Mouse (Mus musculus) embryonic facial prominence, embryonic 13.5 days (tissue): ENCODE measurements around the gene Spryd7. TPM values are rescaled to one million over a fixed set of nuclear protein-coding genes. Genes with fewer than 3 reads are reported as not detected.

ENCODE experiments used
- ATAC-seq: fragments of 200-750 bp; cut with Nextera tagmentation; 2 replicates; pipeline ENCODE4 v1.8.0; 2017; ENCODE audit warnings: low read depth; ENCODE audit not compliant: insufficient number of reproducible peaks, insufficient read depth, low FRiP score, low TSS enrichment
- H3K27ac ChIP-seq: fragments of 300-500 bp; sonication (generic); 2 replicates; pipeline ENCODE4 v1.5.1; 2015; ENCODE audit warnings: moderate library complexity, mild to moderate bottlenecking, inconsistent platforms
- H3K27me3 ChIP-seq: fragments of 300-500 bp; sonication (generic); 2 replicates; pipeline ENCODE4 v1.6.1; 2015; ENCODE audit warnings: mild to moderate bottlenecking, inconsistent platforms
- H3K36me3 ChIP-seq: fragments of 300-500 bp; sonication (generic); 2 replicates; pipeline ENCODE4 v1.6.1; 2015; ENCODE audit warnings: mild to moderate bottlenecking, inconsistent platforms
- H3K4me1 ChIP-seq: fragments of 300-500 bp; sonication (generic); 2 replicates; pipeline ENCODE4 v1.6.1; 2015; ENCODE audit warnings: inconsistent platforms
- H3K4me2 ChIP-seq: fragments of 300-500 bp; sonication (generic); 2 replicates; pipeline ENCODE4 v1.6.1; 2015; ENCODE audit warnings: moderate library complexity, mild to moderate bottlenecking, inconsistent platforms
- H3K4me3 ChIP-seq: fragments of 300-500 bp; sonication (generic); 2 replicates; pipeline ENCODE4 v1.5.1; 2015; ENCODE audit warnings: mild to moderate bottlenecking, inconsistent platforms
- H3K9ac ChIP-seq: fragments of 300-500 bp; sonication (generic); 2 replicates; pipeline ENCODE4 v1.6.1; 2015; ENCODE audit warnings: mild to moderate bottlenecking, inconsistent platforms
- H3K9me3 ChIP-seq: fragments of 300-500 bp; sonication (generic); 2 replicates; pipeline ENCODE4 v1.6.1; 2016; ENCODE audit warnings: inconsistent platforms
- WGBS: fragments of 180-500 bp; shearing (Covaris S2); methylation state at CpG from one replicate; pipeline ENCODE4 v1.1.7; 2015; ENCODE audit warnings: mixed read lengths; 5-methylcytosine and 5-hydroxymethylcytosine counted together
- polyA plus RNA-seq: library from polyadenylated mRNA; unstranded; fragments of >200 nt; fragmentation: Nextera tagmentation; extraction: Ambion mirVana; gene quantifications from 2 replicates; pipeline ENCODE4 v1.2.1, GENCODE M21; 2015

Spryd7 gene
- polyA plus RNA-seq, 1 experiment from 2014 or later: 16.1 TPM

DNA sequence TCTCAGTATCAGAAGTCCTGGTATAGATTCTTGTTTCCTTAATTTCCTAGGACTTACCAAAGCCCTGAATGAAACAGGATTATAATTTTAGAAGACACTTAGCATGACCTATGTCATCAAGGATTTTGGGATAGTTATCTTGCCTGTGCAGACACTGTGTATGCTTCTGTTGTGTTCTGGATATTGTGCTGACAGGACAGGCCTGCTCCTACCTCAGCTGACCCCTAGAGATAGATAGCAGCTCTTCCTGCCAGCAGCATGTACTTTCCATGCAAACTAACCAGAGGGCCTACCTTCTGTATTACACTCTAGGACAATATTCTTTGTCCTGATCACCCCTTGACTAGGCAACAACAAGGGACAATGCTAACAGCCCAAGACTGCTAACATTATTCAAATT, 25.7 kb downstream of the Spryd7 start:
- Histone ChIP-seq H3K27me3 (no peaks in the 10 kb centered on the region), H3K4me2 (no peak overlapping the region), H3K4me1 (no peaks in the 10 kb centered on the region), H3K27ac (no peak overlapping the region), H3K36me3 (peaks cover 14% of the 10 kb centered on the region; the same call in 1 of the 2 replicates), H3K9me3 (no peaks in the 10 kb centered on the region), H3K9ac (no peak overlapping the region), H3K4me3 (no peak overlapping the region)
- no peak for ATAC-seq

DNA sequence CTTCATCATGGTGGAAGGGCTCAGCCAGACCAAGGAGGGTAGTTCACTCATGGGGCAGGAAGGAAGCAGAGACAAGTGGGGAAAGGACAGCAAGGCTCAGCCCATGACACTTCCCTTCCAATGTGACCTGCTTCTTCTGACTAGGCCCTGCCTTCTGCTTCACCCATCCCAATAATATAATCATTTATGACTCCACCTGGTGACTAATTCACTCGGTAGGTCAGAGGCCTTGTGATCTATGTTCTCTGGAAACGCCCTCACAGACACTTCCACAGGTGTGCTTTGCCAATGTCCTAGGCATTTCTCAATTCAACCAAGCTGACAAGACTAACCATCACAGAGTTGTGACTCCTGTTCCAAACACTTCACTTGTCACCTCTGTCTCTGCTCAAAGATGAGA, 26.3 kb downstream of the Spryd7 start:
- no peaks in the 10 kb centered on the region for H3K4me1 ChIP-seq
- no peak overlapping the region for H3K4me2 ChIP-seq
- H3K27ac ChIP-seq: no peak overlapping the region
- no peak overlapping the region for H3K9ac ChIP-seq
- ATAC-seq: no peak
- no peaks in the 10 kb centered on the region for H3K9me3 ChIP-seq
- H3K36me3 ChIP-seq: peaks cover 9% of the 10 kb centered on the region; the same call in 1 of the 2 replicates
- no peaks in the 10 kb centered on the region for H3K27me3 ChIP-seq
- H3K4me3 ChIP-seq: no peak overlapping the region
- 88% methylated on average over 2 of the region's 2 CpGs for WGBS

DNA sequence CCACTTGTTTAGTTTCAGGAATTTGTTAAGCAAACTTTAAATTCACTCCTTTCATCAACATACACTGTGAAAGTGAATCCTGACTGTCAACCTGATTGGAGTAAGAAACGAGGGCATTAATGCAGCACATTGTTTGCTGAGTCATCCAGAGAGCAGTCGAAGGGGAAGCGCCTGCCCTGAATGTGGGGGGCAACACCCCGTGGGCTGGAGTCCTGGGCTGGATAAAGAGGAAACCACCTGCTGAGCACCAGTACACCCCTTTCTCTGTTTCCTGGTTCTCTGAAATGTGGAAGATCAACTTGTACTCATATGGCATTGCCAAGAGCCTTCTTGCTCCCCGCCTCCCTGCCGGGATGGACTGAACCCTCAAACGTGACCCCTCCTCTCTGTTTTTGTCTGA, 27.2 kb downstream of the Spryd7 start:
- ATAC-seq: no peak
- WGBS: 80% methylated on average over 7 of the region's 7 CpGs
- H3K9me3 ChIP-seq: no peaks in the 10 kb centered on the region

DNA sequence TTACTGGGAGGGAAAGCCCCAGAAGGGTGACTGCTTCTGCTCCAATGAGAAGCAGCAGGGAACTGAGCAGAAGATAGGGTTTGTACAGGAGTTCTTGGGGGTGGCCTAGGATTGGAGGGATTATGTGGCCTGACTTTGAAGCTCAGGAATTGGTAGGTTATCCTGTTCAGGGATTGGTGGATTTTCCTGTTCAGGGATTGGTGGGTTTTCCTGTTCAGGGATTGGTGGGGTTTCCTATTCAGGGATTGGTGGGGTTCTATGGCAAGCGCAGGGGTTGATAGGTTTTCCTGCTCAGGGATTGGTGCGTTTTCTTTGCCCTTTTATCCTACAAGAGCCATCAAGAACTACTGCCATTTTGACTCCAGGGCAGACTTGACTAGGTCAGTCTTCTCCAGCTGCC, 30.7 kb downstream of the Spryd7 start:
- no peak for ATAC-seq
- Histone ChIP-seq H3K27me3 (no peaks in the 10 kb centered on the region), H3K36me3 (no peaks in the 10 kb centered on the region), H3K4me3 (no peak overlapping the region), H3K9ac (no peak overlapping the region), H3K4me2 (no peak overlapping the region), H3K4me1 (no peaks in the 10 kb centered on the region), H3K9me3 (no peaks in the 10 kb centered on the region), H3K27ac (no peak overlapping the region)
- WGBS: 90% methylated on average over 2 of the region's 2 CpGs

More for the DNA sequence above, 27.2 kb downstream of the Spryd7 start:
- no peaks in the 10 kb centered on the region for H3K4me1 ChIP-seq
- 0 out of 2 replicates have a peak, but pooled peaks cover 4% of the 10 kb centered on the region for H3K36me3 ChIP-seq
- no peak overlapping the region for H3K4me2 ChIP-seq
- no peaks in the 10 kb centered on the region for H3K27me3 ChIP-seq
- H3K9ac ChIP-seq: no peak overlapping the region
- H3K4me3 ChIP-seq: no peak overlapping the region
- H3K27ac ChIP-seq: no peak overlapping the region

DNA sequence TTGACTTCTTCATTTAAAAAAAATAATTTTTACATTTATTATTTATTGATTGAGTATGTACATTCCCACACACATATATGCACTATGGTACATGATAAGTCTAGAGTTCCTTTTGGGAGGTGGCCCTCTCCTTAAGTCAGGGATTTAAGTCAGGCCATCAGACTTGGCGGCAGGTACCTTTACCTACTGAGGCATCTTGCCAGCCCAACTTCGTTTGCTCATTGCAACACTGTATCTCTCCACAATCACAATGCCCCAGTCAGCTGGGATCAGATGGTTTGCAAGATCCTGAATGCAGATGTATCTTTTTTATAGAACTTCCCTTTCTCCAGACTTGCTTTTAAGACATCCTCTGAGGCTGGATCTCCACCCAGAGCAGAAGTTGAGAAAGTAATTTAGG, 32.9 kb downstream of the Spryd7 start:
- Histone ChIP-seq H3K4me3 (no peak overlapping the region), H3K4me2 (no peak overlapping the region), H3K36me3 (no peaks in the 10 kb centered on the region), H3K9me3 (no peaks in the 10 kb centered on the region), H3K4me1 (no peaks in the 10 kb centered on the region), H3K27ac (no peak overlapping the region), H3K9ac (no peak overlapping the region), H3K27me3 (no peaks in the 10 kb centered on the region)
- 83% methylated on average over 2 of the region's 2 CpGs for WGBS
- no peak for ATAC-seq

DNA sequence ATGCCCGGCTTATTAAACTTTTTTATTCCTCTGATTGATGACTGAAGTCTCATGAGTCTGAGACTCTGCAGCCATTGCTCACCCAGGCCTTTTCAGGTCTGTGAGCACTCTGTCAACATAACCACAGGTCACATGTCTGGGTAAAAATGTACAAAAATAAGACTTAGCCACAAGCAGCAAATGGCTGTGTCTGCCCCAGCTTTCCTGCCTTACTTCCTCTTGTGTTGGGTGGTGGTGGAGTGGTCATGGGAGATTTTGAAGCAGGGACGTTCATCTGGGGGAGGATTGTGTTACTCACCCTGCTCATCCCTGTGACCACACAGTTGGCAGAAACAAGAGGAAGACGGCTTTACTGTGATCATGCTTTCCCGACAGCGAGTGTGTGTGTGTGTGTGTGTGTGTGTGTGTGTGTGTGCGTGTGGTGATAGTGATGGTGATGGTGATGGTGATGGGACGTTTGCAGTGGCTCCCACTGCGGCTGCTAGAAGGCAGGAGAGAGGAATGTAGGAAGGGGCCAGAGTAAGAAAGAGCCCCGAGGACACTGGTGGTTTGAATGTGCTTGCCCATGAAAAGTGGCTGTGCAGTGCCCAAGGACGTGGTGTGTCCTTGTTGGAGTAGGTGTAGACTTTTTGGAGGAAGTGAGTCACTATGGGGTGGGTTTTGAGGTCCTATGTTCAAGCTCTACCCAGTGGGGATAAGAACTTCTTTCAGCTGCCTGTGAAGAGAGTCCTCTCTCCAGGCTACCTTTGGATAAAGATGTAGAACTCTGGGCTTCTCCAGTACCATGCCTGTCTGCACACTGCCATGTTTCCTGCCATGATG, 37.8 kb downstream of the Spryd7 start:
- Histone ChIP-seq H3K4me2 (no peak overlapping the region), H3K27ac (no peak overlapping the region), H3K27me3 (no peaks in the 10 kb centered on the region), H3K9me3 (no peaks in the 10 kb centered on the region), H3K36me3 (no peaks in the 10 kb centered on the region), H3K9ac (no peak overlapping the region), H3K4me3 (no peak overlapping the region), H3K4me1 (no peaks in the 10 kb centered on the region)
- WGBS: 83% methylated on average over 10 of the region's 10 CpGs
- no peak for ATAC-seq

DNA sequence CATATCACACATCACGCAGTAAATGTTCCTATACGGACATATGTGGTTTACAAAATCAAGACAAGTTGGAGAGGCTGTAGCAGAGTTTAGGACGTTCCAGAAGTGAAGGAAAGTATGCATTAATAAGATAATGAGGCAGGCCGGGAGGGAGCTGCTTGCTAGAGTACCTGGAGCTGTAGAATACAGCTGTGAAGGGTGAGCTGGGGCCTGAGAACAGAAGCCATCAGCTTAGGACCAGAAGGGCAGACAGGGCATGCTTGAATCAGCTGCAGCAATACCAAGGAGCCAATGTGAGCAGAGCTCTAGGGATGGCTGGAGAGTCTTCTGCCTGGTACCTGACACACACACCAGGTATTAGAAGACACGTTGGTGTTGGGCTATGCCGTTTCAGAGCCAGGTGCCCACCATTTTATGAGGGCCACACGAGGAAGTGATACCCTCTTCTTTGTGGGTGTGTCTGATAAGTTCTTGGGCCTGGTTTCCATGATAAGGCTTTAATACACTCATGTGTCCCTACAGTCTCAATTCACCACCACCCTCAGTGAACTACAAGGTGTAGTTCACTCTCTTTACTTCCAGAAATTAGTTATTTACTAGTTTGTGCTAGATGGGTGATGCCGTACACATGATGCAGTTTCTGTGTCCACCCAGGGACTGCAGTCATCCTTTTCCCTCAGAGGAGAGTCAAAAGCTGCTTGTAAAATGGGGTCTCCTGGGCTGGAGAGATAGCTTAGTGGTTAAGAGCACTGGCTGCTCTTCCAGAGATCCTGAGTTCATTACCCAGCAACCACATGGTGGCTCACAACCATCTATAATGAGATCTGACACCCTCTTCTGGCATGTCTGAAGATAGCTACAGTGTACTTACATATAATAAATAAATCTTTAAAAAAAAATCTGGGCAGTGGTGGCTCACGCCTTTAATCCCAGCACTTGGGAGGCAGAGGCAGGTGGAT, 39.9 kb downstream of the Spryd7 start:
- H3K9me3 ChIP-seq: no peaks in the 10 kb centered on the region
- no peak overlapping the region for H3K4me3 ChIP-seq
- ATAC-seq: no peak
- H3K27me3 ChIP-seq: no peaks in the 10 kb centered on the region
- no peak overlapping the region for H3K27ac ChIP-seq
- H3K9ac ChIP-seq: no peak overlapping the region
- WGBS: 84% methylated on average over 9 of the region's 9 CpGs
- no peaks in the 10 kb centered on the region for H3K4me1 ChIP-seq
- no peaks in the 10 kb centered on the region for H3K36me3 ChIP-seq
- no peak overlapping the region for H3K4me2 ChIP-seq

DNA sequence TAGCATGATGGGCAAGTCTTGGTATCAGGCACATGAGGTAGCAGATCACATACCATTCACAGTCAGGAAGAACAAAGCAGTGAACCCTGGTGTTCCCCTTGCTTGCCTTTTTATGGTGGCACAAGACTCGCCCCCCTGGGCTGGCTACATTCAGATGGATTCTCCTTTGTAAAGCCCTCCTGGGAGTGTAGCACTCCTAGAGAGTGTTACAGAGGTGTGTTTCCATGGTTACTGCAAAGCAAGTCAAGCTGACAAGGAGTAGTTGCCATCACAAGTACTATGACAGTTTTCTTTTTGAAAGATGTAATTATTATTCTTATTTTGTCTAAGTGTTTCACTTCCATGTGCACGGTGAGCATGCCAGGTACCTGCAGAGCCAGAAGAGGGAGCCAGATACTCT, 45.2 kb downstream of the Spryd7 start:
- no peak for ATAC-seq
- no peak overlapping the region for H3K27ac ChIP-seq
- no peaks in the 10 kb centered on the region for H3K27me3 ChIP-seq
- peaks cover 9% of the 10 kb centered on the region; the same call in 1 of the 2 replicates for H3K9me3 ChIP-seq
- no peak overlapping the region for H3K4me3 ChIP-seq
- no peaks in the 10 kb centered on the region for H3K4me1 ChIP-seq
- WGBS: 83% methylated on average over 2 of the region's 2 CpGs
- H3K36me3 ChIP-seq: no peaks in the 10 kb centered on the region
- no peak overlapping the region for H3K4me2 ChIP-seq
- H3K9ac ChIP-seq: no peak overlapping the region

DNA sequence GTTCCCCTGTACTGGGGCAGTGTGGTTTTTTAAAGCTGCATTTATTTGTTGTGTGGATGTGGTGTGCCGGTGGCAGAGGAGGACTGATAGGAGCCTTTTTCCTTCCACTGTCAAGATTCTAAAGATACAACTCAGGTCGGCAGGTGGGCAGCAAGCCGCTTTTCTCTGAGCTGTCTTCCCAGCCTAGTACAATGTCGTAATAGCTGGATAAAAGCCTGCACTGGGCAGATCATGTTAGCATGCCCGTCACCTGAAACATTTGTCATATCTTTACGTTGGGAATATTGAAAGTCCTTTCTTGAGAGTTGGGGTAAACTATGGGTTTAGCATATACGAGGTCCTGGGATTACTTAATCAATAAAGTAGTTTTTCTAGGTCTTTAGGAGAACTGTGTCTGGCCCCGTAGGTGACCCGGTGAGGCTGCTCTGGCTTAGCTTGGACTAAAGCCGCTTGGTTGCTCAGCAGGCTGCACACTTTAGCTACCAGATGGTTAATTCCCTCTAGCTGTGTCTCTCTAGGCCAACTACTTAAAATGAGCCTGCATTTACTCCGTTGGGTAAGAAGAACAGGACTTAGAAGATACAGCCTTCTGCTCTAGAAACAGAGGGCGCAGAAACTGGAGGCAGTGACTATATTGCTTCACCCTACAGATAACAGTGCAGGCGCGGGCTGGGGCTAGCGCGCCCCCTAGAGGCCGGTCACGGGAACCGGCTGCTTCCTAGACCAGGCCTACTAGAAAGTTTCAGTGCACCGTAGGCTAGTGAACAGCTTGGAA, 58.8 kb downstream of the Spryd7 start:
- Histone ChIP-seq H3K4me3 (no peak overlapping the region), H3K9me3 (no peaks in the 10 kb centered on the region), H3K9ac (no peak overlapping the region), H3K27ac (no peak overlapping the region), H3K36me3 (no peaks in the 10 kb centered on the region), H3K4me1 (no peaks in the 10 kb centered on the region), H3K27me3 (no peaks in the 10 kb centered on the region), H3K4me2 (no peak overlapping the region)
- 43% methylated on average over 20 of the region's 20 CpGs for WGBS
- ATAC-seq: peak; percentile 64

DNA sequence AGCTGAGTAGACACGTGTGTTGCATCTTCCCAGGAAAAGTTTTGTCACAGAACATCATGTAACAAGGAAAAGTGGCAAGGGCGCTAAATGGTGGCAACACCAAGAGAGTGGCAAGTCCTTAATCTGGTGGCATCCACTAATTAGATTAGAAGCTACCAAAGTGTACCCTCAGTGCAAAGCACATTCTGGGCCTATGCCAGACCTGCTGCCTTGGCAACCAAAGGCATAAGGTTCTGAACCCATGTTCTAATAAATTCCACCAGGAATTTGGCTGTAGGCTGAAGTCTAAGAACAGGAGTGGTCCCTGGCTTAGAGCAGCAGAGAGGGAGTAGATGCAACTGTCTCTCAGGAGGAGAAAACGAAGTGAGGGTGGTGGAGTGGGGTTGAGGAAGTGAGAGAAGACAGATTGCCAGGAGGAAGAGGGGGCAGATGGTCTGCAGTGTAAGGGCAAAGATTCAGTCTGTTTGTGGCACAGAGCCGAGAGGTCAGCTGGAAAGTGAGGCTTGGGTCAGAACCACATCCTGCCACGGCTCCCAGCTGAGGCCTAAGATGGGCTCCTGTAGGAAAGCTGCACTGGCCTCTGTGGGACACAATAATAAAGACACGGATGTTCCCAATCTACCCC, 63.1 kb downstream of the Spryd7 start:
- no peaks in the 10 kb centered on the region for H3K36me3 ChIP-seq
- H3K4me2 ChIP-seq: no peak overlapping the region
- no peak overlapping the region for H3K4me3 ChIP-seq
- no peaks in the 10 kb centered on the region for H3K9me3 ChIP-seq
- 47% methylated on average over 6 of the region's 6 CpGs for WGBS
- no peak for ATAC-seq
- no peak overlapping the region for H3K9ac ChIP-seq
- H3K27ac ChIP-seq: no peak overlapping the region
- H3K4me1 ChIP-seq: no peaks in the 10 kb centered on the region
- no peaks in the 10 kb centered on the region for H3K27me3 ChIP-seq
